Mouse (Mus musculus) B cell, adult 2 months (primary cell): ENCODE data around the gene Ttyh2.

Experiments
- DNase-seq, 2 experiments: peaks; one replicate each; pipeline ENCODE4 v3.0.0; 2022

The Ttyh2 gene

DNA sequence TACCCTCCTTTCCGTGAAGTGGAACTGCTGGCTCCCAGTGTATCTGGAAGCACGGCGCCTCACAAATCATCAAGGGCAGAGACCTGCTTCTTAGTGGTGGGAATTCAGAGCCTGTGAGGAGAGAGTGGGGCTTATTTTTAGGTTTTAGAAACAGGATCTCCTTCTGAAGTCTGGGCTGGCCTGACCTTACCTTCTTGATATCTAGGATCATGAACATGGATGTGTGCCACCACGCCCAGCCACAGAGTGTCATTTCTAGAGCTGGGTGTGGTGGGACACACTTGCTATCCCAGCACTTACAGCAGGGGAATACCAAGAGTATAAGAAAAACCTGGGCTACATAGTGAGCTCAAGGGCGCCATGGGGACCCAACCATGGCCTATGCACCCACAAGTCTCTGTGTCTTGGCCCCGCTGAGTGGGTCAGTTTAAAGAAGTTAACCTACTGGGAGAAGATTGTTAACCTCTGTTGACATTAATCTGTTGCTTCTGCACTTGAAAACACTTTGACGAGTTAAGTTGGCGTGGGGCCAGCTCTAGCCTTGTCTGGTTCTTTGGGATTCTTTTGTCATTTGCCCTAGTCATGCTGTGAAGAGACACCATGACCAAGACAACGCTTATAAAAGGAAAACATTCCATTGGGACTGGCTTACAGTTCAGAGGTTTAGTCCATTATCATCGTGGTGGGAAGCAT is 7.9 kb downstream of the Ttyh2 start:
- no peak for DNase-seq

DNA sequence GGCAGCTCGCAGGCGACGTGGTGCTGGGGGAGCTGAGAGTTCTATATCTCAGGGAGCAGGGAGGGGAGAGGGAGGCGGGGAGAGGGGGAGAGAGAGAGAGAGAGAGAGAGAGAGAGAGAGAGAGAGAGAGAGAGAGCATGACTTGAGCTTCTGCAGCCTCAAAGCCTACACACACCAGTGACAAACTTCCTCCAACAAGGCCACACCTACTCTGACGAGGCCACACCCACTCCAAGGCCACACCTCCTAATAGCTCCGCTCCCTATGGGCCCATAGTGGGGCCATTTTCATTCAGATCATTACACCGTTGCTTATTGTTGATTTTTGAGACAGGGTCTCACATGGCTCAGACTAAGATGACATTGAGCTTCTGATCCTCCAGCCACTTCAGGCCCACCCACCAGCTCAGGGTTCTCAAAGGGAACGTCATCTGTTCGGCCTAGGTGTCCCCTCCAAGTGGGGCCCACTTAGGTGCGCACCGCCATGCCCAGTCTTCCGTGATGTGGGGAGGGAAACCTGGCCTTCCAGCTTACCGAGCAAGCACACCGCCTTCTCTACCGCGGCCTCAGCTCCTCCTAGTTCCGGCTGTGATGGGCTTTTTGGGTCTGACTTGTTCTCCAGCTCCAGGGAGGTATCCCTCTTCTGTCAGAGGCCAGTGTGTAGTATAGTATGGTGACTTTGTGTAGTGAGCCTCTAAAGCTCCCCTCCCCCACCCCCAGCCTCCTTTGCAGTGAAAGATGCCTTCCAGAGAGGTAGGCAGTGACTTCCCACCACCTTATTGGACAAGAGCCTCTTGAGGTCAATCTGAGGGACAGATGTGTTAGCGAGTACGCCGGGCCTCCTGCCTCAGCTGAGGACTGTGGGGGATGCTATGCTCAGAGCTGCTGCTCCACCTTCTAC is 8.7 kb downstream of the Ttyh2 start:
- DNase-seq: peak; percentile 50 to 61

DNA sequence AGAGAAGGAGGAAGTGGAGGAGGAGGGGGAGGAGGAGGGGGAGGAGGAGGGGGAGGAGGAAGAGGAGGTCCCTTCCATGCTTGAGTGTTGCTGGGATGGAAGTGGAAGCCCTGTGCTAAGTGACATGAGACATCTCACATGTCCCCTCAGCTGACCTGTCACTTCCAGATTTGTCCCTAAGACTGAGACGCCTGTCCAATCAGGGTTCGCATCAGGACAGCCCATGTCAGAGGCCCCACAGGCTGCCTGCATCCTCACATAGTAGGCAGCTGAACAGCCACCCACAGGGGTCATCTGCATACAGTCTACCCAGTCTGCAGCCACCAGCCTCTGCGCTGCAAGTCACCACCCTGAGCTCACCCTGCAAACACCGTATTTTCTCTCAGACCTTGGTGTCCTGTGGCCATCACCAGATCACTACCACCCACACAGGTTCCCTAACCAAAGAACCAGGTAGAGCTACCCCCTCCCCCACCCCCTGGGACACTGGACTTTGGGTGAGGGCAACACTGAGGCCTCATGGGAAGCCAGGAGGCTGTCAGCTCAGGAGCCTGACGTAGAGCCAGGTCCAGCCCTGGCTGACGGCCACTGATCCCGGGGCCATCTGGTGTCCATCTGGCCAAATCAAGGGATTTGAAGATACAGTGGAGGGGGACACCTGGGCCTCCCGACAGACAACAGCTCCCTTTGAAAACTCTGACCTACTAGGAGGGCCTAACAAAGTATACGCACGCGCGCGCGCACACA is 9.6 kb downstream of the Ttyh2 start:
- no peak for DNase-seq

DNA sequence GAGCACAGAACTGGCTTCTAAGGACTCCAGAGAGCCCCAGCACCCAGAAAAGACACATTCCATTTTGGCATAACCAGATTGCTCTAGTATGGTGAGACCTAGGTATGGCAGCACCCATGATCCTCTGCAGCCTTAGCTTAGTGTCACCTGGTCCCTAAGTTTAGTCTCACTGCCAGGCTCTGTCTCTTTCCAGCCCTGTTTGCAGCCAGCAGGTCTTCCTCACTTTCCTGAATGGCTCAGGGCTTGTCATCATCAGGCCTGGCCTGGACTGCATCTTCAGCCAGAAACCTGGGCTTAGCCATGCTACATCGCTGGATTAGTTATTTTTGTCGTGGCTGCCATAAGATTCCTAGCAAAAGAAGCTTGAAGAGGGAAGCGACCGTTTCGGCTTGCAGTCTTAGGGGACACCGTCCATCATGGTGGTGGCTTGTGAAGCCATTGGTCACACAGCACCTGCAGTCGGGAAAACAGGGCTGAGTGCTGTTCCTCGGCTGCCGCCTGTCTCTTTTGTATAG is 10.4 kb downstream of the Ttyh2 start:
- DNase-seq: no peak

DNA sequence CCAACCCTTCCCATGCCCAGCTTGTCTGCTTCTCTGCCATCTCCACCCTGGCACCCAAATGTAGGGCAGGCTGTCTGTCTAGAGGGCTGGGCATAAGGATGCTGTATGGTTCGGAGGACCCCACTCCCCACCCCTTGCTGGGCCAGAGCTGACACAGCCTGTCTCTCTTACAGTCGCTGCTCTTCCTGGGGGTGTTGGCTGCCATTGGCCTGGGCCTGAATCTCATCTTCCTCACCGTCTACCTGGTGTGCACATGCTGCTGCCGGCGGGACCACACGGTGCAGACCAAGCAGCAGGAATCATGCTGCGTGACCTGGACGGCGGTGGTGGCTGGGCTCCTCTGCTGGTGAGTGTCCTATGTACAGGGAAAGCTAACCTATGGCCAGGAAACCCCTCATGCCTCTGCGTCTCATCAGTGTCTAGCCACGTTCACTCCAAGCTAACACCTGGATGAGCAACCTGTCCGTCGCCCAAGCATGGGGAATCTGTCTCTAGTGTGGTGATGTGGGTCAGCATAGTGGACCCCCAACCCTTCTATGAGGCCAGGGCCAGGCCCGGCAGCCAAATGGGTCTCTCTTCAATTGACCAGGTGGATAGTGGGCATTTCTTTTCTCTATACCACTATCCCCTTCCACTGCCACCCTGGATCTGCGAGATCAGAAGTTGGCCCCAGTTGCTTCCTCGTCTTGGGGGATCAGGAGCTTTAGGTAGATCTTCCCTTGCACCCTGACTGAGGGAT is 11.2 kb downstream of the Ttyh2 start:
- no peak for DNase-seq

DNA sequence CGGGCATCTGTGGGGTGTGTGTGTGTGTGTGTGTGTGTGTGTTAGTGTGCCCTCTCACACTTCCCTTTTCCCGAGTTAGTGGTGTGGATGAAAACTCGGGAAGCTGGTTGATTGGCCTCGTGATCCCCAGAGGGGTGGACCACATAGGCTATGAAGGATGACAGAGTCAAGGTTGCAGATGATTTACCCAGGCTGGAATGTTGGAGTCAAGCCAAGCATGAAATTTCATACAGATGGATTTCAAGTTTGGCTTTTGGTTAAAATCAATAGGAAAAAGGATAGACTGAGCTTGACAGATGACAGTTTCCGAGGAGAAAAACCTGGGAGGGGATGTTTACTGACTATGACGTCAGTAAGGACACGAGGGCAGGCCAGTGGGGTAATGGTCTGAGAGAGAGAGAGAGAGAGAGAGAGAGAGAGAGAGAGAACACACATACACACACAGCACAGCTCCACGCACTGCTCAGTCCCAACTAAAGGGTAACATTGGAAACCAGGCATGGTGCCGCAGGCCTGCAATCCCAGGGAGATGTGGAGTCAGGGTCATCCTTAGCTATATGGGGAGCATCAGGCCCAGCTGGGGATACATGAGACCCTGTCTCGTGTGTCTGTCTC is 12.4 kb downstream of the Ttyh2 start:
- DNase-seq: no peak

DNA sequence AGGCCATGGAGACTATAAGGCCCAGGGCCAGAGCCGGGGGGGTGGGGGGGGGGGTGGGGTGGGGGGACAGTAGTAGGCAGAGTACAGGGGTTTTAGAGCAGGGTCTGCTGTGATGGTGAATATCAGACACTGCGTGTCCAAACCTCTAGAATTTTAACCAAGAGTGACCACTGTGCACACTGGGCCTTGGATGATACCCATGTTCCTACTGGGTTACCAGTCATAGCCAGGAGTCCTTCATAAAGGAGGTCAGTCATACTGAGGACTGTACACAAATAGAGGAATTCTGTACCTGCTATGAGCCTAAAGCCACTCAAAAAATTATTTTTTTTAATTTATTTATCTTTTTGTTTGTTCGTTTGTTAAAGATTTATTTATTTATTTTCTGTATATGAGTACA is 13.5 kb downstream of the Ttyh2 start:
- DNase-seq: no peak

DNA sequence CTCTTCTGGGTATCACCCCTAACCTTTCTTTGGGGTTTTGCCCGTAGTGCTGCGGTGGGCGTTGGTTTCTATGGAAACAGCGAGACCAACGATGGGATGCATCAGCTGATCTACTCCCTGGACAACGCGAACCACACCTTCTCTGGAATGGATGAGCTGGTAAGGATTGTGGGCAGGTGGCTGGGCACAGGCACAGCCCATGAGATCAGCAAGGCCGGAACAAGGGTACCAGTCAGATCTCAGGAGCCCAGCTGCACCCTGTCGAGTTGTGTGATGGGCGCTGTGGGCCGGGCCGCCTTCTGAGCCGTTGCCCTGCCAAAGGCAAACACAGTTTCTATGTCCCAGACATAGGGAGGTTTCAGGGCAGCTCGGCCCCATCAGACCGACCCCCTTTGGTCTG is 15.0 kb downstream of the Ttyh2 start:
- no peak for DNase-seq

DNA sequence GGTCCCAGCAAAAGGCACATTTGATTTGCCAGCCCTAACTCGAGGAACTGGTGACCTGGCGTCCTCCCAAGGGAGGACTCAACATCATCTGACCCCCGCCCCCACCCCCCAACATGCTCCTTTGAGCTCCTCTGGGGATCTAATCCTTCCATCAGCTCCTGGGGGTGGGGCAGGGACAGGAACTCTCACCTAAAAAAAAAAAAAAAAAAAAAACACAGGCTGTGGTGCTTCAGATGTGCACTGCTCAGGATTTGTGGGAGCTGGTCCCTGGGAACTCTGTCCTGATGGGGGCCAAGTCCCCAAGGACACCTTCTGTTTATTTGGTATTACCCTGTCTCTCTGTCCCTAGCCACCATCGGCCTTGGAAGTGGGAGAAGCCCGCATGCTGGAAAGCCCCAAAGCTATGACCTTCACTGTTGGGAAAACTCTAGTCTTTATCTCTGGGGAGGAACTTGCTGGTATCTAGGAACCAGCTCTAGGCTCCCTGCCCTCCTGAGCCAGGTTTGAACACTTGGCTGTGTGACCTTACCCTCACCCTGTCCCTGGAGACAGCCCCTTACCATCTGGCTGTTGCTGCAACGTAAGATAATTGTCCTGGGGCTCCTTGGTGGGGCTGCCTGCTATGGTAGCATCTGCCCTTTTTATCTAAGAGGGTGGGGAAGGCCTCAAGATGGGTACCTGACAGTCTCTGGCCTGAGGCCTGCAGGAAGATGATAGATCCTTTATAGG is 16.4 kb downstream of the Ttyh2 start:
- no peak for DNase-seq

DNA sequence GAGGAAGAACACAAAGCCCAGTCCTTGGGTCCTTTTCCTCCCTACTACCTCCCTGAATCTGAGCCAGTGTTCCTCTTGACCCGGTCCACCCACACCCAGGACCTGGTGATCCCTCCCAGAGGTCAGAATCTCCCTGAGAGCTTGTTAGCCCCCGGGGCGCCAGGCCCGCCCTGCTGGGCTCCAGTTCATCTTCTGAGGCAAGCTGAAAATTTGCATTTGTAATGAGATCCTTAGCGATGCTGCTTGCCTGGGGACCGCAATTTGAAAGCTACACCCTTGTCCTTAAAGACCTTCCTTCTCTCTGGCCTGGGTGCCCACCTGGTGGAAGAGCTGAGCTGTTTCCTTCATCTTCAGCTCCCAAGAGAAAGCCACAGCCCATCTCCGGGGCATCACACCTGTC is 17.4 kb downstream of the Ttyh2 start:
- DNase-seq: no peak

DNA sequence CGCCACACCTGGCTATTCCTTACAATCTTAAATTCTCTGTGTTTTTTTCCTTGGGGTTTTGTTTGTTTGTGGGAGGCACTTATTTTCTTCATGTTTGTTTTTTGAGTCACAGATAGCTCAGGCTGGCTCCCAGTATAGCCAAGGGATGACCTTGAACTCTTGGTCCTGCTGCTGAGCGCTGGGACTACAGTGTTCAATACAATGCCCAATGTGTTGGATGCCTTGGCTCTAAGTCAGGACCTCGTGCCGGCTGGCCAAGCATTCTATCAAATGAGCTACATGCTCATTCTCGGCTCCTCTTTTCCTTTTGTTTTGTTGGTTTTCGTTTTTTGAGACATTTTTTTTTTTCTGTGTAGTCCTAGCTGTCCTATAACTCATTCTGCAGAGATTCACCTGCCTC is 18.2 kb downstream of the Ttyh2 start:
- DNase-seq: no peak

DNA sequence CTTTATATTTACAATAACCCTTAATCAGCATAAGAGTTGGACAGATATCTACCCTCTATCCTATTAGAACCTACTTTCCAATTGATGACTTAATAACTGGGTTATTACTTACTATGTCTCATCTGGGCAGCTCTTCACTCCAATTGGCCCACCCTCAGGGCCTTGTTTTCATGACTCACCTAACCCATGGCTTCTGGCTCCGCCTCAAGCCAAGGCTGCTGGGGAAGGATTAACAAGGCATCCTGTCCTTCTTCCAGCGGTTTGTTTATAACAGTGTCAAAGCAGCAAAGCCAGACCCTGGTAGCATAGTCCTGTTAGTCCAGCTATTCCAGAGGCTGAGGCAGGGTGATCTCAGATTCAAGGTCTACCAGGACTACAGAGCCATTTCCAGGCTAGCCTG is 19.2 kb downstream of the Ttyh2 start:
- no peak for DNase-seq

DNA sequence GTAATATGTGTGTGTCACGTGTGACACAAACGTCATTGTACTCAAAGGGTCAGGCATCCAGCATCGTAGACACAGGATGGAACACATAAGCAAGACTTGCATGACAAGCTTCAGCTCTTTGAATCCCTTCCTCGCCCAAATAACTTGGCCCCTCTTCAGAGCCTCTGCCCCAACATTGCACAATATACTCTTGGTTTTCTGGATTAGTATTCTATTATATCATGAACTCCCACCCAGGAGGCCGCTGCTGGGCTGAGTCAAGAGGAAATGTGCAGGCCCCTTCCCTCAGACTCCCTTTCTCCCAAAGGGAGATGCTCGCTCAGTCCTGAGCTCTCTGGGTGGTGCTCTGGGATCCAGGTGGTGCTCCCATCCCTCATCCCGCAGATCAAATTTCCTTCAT is 23.3 kb downstream of the Ttyh2 start:
- DNase-seq: no peak

DNA sequence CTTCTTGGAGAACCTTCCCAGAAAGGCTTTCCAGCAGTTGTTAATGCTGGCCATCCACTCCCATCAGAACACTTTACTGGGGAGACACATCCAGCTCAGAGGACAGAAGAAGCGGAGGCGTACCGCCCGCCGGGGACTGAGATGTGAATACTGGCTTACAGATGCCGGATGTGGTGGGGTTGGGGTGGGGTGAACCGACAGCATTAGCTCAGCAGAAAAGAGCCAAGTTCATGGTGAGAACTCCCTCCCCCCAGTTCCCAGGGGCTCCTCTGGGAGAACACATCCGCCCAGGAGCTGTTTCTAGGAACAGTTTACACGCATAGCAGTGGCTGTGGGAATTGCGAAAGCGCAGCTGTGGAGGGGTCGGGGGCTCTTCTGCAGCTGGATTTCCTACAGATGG is 24.3 kb downstream of the Ttyh2 start:
- no peak for DNase-seq

DNA sequence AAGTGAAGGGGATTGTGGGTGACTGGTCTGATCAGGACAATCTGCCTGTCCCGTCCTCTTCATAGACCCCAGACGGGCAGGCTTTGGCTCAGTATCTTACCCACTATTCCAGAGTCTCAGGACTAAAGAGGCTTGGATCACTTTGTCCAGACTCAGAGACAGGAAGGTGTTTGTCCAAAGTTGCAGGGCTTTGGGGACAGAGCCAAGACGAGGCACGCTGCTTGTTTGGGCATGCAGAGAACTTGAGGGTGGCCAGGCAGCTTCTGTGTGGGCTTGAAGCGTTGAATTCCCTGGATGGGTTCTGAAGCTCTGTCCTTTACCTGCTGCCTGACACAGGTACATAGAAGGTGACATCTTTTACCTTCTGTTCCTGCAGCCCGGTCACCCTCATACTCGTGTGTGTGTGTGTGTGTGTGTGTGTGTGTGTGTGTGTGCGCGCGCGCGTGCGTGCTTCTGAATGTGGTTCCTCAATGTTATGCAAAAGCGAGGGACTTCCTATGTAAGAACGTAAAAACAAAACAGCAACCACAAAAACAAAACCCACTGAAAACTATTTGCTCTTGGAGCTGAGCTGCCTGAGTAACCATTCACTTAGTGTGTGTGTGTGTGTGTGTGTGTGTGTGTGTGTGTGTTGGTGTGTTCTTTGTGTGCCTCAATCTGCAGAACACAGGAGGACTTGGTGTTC is 27.2 kb downstream of the Ttyh2 start:
- peak; percentile 64 to 70 for DNase-seq

DNA sequence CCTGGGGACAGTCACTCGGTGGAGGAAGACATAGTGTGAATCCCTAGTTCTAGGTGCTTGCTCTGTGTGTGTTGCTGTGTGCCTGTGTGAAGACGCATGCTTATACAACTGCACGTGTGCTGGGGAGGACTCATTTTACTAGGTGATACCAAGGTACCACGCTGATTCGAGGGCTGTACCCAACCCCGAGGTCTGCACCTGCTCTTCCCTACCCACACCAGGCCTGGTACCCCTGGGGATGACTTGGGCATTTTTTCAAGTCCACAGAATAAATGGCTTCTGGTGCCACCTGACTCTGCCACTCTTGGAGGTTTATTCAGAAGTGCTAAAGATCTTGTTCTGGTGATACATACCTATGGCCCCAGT is 27.7 kb downstream of the Ttyh2 start:
- no peak for DNase-seq

DNA sequence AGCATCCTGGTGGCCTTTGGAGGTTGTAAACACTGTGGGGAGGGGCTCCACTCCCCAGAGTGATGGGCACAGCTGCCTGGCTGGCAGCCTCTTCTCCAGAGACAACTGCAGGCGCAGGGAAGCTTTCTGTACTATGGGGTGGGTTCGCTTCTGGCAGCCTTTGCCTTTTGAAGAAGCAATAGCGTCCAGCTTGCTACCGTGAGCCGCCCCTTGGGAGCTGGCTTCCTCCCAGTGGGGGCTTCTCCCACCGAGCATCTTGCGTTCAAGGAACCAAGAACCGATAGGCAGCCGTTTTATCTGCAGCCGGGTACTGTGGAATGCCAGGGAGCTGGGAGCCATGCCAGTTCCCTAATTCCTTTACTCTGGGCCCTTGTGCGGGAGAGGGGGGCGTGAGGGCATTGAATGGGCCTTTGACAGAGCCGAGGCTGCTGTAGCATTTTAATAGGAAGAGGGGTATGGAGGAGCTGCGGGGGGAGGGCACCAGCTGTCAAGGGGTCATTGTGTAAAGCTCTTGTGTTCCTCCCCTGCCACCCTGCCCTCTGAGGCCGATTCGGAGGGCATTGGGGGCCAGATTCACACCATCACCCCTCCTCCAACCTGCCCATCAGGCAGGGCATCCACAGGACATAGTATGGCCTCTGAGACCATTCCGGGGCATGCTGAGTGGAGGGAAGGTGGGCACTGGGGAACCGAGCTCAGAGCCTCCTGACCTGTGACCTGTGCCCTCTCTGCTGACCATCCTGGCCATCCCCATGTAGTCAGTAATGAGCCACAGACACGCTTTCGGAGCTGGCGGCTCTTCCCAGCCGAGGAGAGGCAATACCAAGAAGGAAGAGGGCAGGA is 29.1 kb downstream of the Ttyh2 start:
- DNase-seq: no peak

DNA sequence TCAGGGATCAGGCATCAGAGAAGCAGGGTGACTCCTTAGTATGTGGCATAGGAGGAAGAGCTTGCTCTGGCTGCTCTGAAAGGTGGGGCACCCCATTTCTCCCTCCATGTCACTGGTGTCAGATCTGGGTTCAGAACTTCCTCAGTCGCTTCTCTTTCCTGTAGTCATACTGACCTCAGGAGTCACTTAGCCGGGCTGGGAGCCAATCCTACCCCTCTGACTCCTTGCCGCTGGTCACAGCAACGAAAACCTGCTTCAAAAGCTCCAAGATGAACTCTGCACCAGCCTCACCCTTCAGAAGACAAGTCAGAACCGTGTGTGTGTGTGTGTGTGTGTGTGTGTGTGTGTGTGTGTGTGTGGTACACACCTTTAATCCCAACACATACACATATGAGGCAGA is 31.1 kb downstream of the Ttyh2 start:
- DNase-seq: no peak

DNA sequence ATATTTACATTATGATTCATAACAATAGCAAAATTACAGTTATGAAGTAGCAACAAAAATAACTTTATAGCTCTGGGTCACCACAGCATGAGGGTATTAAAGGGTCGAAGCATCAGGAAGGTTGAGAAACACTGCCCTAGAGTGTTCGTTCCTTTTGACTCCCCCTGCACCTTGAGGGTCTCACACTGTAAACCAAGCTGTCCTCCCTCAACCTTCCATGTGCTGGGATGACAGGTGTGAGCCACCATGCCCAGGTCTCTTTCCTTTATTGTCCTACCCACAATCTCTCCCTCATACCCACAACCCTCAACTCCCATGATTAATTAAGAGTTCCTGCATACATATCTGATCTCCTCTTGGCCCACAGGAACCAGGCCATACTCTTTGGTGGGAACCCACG is 36.2 kb downstream of the Ttyh2 start:
- DNase-seq: no peak

DNA sequence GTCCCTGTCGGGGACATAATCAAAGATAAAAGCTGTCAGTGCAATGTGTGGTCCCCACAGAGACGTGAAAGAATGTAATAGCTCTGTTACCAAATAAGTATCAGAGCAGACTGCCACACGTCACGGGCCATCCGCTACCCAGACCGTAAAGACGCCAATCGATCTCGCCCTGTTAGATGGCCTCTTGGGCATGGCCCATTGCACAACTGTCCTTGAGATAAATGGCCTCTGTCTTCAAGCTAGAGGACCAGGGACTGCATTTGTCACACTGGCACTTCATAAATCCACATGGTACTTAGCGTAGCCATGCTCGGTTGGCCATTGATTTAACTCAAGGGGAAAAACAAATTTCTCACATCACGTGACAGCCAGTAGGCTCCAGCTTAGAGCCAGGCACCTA is 36.6 kb downstream of the Ttyh2 start:
- no peak for DNase-seq
